Comparison of ENCODE assay signal across 8 mouse cellular contexts in genomic region chr9:61914917-61915300, GRCm38 (mm10). TPM values are rescaled to one million over a fixed set of nuclear protein-coding genes. Genes with fewer than 3 reads are reported as not detected.
A peak's percentile ranks its signal among the peaks of the same experiment; 100 is the strongest.
DNase-seq lines count a peak whose midpoint lies in the region; ATAC-seq and TF ChIP-seq lines count a peak whose summit lies in the region.

No protein-coding gene starts in this region.

- intact Hi-C loops in left cerebral cortex, postnatal 14 days (cut with DNase I), result no loop called here

- H3K4me2 ChIP-seq in limb, embryonic 15.5 days, result peak overlapping the region; percentile 72

- H3K4me3 ChIP-seq in megakaryocyte, embryonic 14.5 days (replicated peaks), result peak overlapping the region; percentile 96
- peak overlapping the region; percentile 96 for H3K4me3 ChIP-seq in forebrain, embryonic 10.5 days
- peak overlapping the region; percentile 72 for H3K4me3 ChIP-seq in limb, embryonic 15.5 days
- peak overlapping the region; percentile 93 for H3K4me3 ChIP-seq in small intestine, adult 2 months (ENCODE audit: low read depth, low read length)

- no peaks in the 10 kb centered on the region for H3K27me3 ChIP-seq in megakaryocyte, embryonic 14.5 days (replicated peaks)
- H3K27me3 ChIP-seq in forebrain, embryonic 10.5 days (ENCODE audit: poor library complexity, severe bottlenecking), result no peaks in the 10 kb centered on the region
- no peaks in the 10 kb centered on the region for H3K27me3 ChIP-seq in limb, embryonic 15.5 days
- H3K27me3 ChIP-seq in small intestine, adult 2 months (ENCODE audit: control insufficient read depth, insufficient read depth, low read length), result no peaks in the 10 kb centered on the region

- peaks cover 65% of the 10 kb centered on the region for H3K36me3 ChIP-seq in megakaryocyte, embryonic 14.5 days (replicated peaks; ENCODE audit: low read length)
- H3K36me3 ChIP-seq in forebrain, embryonic 10.5 days (replicated peaks), result peaks cover 75% of the 10 kb centered on the region
- H3K36me3 ChIP-seq in limb, embryonic 15.5 days, result peaks cover 55% of the 10 kb centered on the region
- H3K36me3 ChIP-seq in small intestine, adult 2 months (ENCODE audit: control insufficient read depth, insufficient read depth, low read length), result peaks cover 28% of the 10 kb centered on the region

- peaks cover 26% of the 10 kb centered on the region for H3K4me1 ChIP-seq in megakaryocyte, embryonic 14.5 days
- H3K4me1 ChIP-seq in forebrain, embryonic 10.5 days, result peaks cover 33% of the 10 kb centered on the region
- peaks cover 22% of the 10 kb centered on the region for H3K4me1 ChIP-seq in limb, embryonic 15.5 days
- H3K4me1 ChIP-seq in small intestine, adult 2 months (ENCODE audit: control insufficient read depth, insufficient read depth, insufficient read length, low read length), result peaks cover 2% of the 10 kb centered on the region; the same call in 1 of the 2 replicates

- no peak for ATAC-seq in megakaryocyte, adult 5-6 weeks (ENCODE audit: poor library complexity, severe bottlenecking)
- no peak for ATAC-seq in limb, embryonic 15.5 days (ENCODE audit: insufficient number of reproducible peaks, low FRiP score, low TSS enrichment, low read depth)

- peak overlapping the region; percentile 48 for H3K9ac ChIP-seq in limb, embryonic 15.5 days

- WGBS in forebrain, embryonic 10.5 days, result 5% methylated on average over 13 of the region's 13 CpGs
- 2% methylated on average over 13 of the region's 13 CpGs for WGBS in limb, embryonic 15.5 days
- WGBS in small intestine, adult 2 months, result 2% methylated on average over 13 of the region's 13 CpGs

- H3K9me3 ChIP-seq in megakaryocyte, embryonic 14.5 days, result no peaks in the 10 kb centered on the region
- H3K9me3 ChIP-seq in forebrain, embryonic 10.5 days, result no peaks in the 10 kb centered on the region
- H3K9me3 ChIP-seq in limb, embryonic 15.5 days, result no peaks in the 10 kb centered on the region

- TF ChIP-seq POLR2A in small intestine, adult 2 months (IDR thresholded peaks at IDR 0.05; ENCODE audit: low read depth, low read length), result no peak

- no peak for DNase-seq in forebrain, embryonic 10.5 days (ENCODE audit: extremely low spot score, low spot score)
- no peak for DNase-seq in left cerebral cortex, postnatal 14 days (ENCODE audit: low spot score in 2 of 2)
- no peak for DNase-seq in frontal cortex, postnatal 10 days (ENCODE audit: low spot score in 2 of 2)
- no peak for DNase-seq in frontal cortex, postnatal 14 days (ENCODE audit: low spot score in 2 of 2)

- no peak for TF ChIP-seq CTCF in small intestine, adult 2 months (IDR thresholded peaks at IDR 0.05; ENCODE audit: extremely low read depth, insufficient read length, insufficient replicate concordance, low read depth, low read length)

- peak overlapping the region; percentile 93 for H3K27ac ChIP-seq in forebrain, embryonic 10.5 days
- peak overlapping the region; percentile 98 for H3K27ac ChIP-seq in limb, embryonic 15.5 days
- peak overlapping the region; percentile 96 for H3K27ac ChIP-seq in small intestine, adult 2 months (ENCODE audit: insufficient read depth, low read depth, low read length)

RNA-seq across cellular contexts. Expression of gene Rplp1, which starts 0.6 kb away (rescaled TPM):
- polyA plus RNA-seq in megakaryocyte, embryonic 14.5 days (2012; ENCODE audit: insufficient read depth, low replicate concordance), result 7,646 and 25,287 TPM in 2 replicates
- 1,617 and 1,884 TPM in 2 replicates for total RNA-seq in megakaryocyte, adult 5-6 weeks (2015)
- 3,108 and 3,204 TPM in 2 replicates for total RNA-seq in megakaryocyte, adult 5-6 weeks (2017)
- 1,247 and 1,263 TPM in 2 replicates for polyA plus RNA-seq in forebrain, embryonic 10.5 days (2016; fragmentation: Nextera tagmentation; extraction: Ambion mirVana)
- polyA plus RNA-seq in limb, embryonic 15.5 days (2015; fragmentation: Nextera tagmentation; extraction: Ambion mirVana), result 1,380 and 1,628 TPM in 2 replicates
- 3,342 and 5,315 TPM in 2 replicates for polyA plus RNA-seq in small intestine, adult 2 months (2012; rRNA removed)
- 1,000 to 10,000 TPM; 1,411 to 1,467 TPM for total RNA-seq in left cerebral cortex, postnatal 14 days (2021)

RNA-seq across cellular contexts. Expression of gene Kif23, which starts 31.7 kb away (rescaled TPM):
- polyA plus RNA-seq in megakaryocyte, embryonic 14.5 days (2012; ENCODE audit: insufficient read depth, low replicate concordance), result 6.4 TPM in 1 of 2 replicates, not detected in the other
- total RNA-seq in megakaryocyte, adult 5-6 weeks (2015), result 160 and 172 TPM in 2 replicates
- total RNA-seq in megakaryocyte, adult 5-6 weeks (2017), result 309 and 311 TPM in 2 replicates
- 132 and 135 TPM in 2 replicates for polyA plus RNA-seq in forebrain, embryonic 10.5 days (2016; fragmentation: Nextera tagmentation; extraction: Ambion mirVana)
- polyA plus RNA-seq in limb, embryonic 15.5 days (2015; fragmentation: Nextera tagmentation; extraction: Ambion mirVana), result 91.2 and 92.0 TPM in 2 replicates
- 2.3 and 6.5 TPM in 2 replicates for polyA plus RNA-seq in small intestine, adult 2 months (2012; rRNA removed)
- total RNA-seq in left cerebral cortex, postnatal 14 days (2021), result 1 to 10 TPM; 1.9 to 2.0 TPM

Comparison
In these comparisons a context has a peak if more than half of its experiments do, and no peak if none do; other contexts are left out.
1. RNA of gene Kif23, which starts 31.7 kb away (polyA plus RNA-seq): 132 to 135 TPM in forebrain, embryonic 10.5 days and 91.2 to 92.0 TPM in limb, embryonic 15.5 days; 2.3 to 6.5 TPM in small intestine, adult 2 months and 6.4 TPM in megakaryocyte, embryonic 14.5 days; every median in the first group is over 10 times any median in the second.
2. Peak in every context shown above with its lines, with median percentiles within 50 percentile points of each other: H3K4me3 ChIP-seq and H3K27ac ChIP-seq.